Mouse (Mus musculus): ENCODE measurements at regions not wholly inside any gene's neighbourhood (a gene's known extent, or its start where the extent isn't known, plus 50 kb on each side); places are given as distances from the start of the nearest gene placed in this dataset.

GRCm38 (mm10) chr7:111374534-111374933, 291.7 kb upstream of the Eif4g2 start:
- no peak for TF ChIP-seq E2F4 (IDR thresholded peaks at IDR 0.05; ENCODE audit: insufficient read depth)
- no peak for TF ChIP-seq POLR2A (IDR thresholded peaks at IDR 0.05; ENCODE audit: insufficient read length, low read depth)
- no peak for TF ChIP-seq CEBPB (IDR thresholded peaks at IDR 0.05; ENCODE audit: insufficient read depth, poor library complexity, severe bottlenecking)
- no peak for TF ChIP-seq USF1 (IDR thresholded peaks at IDR 0.05; ENCODE audit: low read depth)
- no peak for TF ChIP-seq SRF (IDR thresholded peaks at IDR 0.05; ENCODE audit: control insufficient read depth, insufficient read length, low read depth)
- no peak for TF ChIP-seq TCF3 (IDR thresholded peaks at IDR 0.05; ENCODE audit: insufficient read length, low read depth)
- no peak for TF ChIP-seq TCF12 (IDR thresholded peaks at IDR 0.05; ENCODE audit: insufficient read depth, poor library complexity, severe bottlenecking)
- TF ChIP-seq MYOG (IDR thresholded peaks at IDR 0.05; ENCODE audit: control insufficient read depth in 1 of 3, insufficient read depth in 1 of 3, insufficient read length in 2 of 3, low read depth in 2 of 3) = no peak
- TF ChIP-seq MAX (IDR thresholded peaks at IDR 0.05; ENCODE audit: low read depth) = no peak
- no peak for TF ChIP-seq POLR2AphosphoS2 (IDR thresholded peaks at IDR 0.05; ENCODE audit: insufficient read length, low read depth)

All from myocyte (in vitro differentiated cells).